Mouse (Mus musculus): ENCODE results near the gene Tmem121b.

DNA sequence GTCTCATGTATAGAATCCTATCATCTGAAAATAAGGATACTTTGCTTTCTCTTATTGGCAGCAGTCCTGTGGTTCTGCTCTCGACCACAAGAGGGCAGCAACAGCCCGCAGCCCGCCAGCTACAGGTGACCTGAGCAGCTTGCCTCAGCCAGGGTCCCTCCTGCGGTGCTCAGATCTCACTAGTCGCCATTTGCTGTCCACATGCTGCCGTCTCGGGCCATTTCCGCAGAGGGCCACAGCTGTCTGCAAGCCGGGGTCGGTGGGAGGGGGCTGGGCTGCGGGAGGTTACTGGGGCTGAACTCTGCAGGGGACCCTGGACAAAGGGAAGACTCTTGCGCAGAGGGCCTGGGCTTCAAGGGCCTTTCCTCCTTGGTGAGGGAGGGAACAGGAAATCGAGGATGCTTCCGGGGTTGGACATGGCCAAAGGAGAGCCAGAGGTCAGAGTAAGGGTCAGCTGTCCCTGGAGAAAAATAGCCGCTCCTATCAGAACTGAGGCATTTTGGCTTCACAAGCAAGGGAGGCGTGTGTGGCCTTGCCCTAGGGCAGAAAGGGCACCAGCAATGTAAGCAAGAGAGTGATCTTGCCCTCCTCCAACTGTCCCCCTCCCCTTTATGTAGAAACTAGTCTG, 45.6 kb upstream of the Tmem121b start:
- TF ChIP-seq CTCF (conservative IDR thresholded peaks at IDR 0.05; ENCODE audit: insufficient read depth, insufficient read length, low read depth, low read length) (peak; percentile 96), POLR2A (IDR thresholded peaks at IDR 0.05; ENCODE audit: low read depth, low read length) (no peak)
